Mouse (Mus musculus) brain, embryonic 14.5 days (tissue): ENCODE results near the gene Dock9. TPM values are rescaled to one million over a fixed set of nuclear protein-coding genes. Genes with fewer than 3 reads are reported as not detected.
"Not testable (repeated sequence)": the region's sequence is repeated elsewhere in the genome, so short reads cannot be mapped to it uniquely, and the experiment has no call there.

Experiments used
- DNase-seq: peaks from one replicate; pipeline ENCODE4 v3.0.0-alpha.2; 2011; ENCODE audit warnings: low read depth
- CTCF ChIP-seq: fragments of 200-500 bp; IDR thresholded peaks from 2 replicates; pipeline ENCODE4 v1.5.1; 2012; ENCODE audit warnings: inconsistent platforms, mild to moderate bottlenecking, moderate library complexity, borderline replicate concordance; ENCODE audit not compliant: insufficient read depth, insufficient read length; ENCODE audit errors: extremely low read depth
- POLR2A ChIP-seq: fragments of 200-500 bp; IDR thresholded peaks from 2 replicates; pipeline ENCODE4 v1.6.1; 2012; ENCODE audit warnings: mild to moderate bottlenecking, inconsistent platforms, borderline replicate concordance; ENCODE audit not compliant: poor library complexity, insufficient read depth, insufficient read length, severe bottlenecking; ENCODE audit errors: extremely low read depth
- polyA plus RNA-seq: library from polyadenylated mRNA; depleted of rRNA; stranded (reverse); fragments of >200 nt; gene quantifications from 2 replicates; pipeline ENCODE4 v1.2.3, GENCODE M21; 2012

Gene Dock9
- polyA plus RNA-seq, 1 experiment = 30.3 TPM

DNA sequence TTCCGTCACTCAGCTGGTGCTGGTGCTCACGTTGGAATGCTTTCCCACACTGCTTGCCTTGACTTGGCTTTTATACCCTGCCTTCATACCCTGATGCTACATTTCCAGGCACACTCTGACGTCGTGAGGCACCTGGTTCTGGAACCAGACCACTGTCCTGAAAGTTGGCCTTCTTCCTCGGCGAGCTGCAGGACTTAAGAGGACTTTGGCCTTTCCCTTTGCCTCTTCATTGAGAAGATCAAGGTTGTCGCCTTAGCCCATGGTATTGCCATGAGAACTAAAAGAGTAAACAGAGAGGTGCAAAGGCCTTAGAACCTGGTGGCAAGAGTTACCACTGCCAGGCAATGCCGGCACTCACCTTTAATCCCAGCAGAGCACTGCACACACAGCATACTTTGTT is 73.1 kb downstream of the Dock9 start:
- TF ChIP-seq CTCF (no peak), POLR2A (no peak)
- DNase-seq = no peak

DNA sequence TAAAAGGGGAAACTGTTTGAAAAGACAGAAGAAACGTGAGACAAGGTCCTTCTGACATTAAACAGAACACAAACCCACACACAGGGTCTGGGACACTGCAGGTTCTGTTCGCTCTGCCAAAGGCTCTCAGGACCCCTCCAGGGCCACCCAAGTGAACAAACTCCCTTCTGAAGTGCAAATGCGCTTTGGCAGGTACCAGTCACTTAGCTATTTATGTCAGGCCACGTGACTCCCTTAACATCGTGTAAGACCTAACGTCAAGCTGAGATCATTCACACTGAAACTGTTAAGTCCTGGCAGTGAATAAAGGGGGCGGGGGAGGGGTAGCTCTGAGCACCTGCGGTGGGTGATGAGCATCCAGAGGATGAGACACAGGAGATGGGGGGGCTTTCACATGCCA is 74.9 kb downstream of the Dock9 start:
- TF ChIP-seq POLR2A (no peak), CTCF (no peak)
- peak; percentile 49 for DNase-seq

DNA sequence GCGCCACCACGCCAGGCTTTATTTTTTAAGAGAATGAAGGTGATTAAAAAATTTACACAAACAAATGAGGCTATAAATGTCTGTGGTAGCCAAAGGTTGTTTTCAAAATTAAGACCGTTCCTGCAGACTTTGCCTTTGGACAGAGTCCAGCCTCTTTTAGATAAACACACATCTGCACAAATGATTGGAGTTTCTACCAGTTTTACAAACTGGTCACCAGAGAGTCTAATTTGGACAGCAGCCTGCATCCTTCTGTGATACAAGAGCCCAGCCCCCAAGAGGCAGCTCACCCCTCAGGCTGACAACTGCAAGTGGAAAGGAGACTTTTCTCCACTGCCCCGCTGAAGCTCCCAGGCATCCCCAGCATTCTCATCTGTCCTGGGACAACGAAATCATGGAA is 76.2 kb downstream of the Dock9 start:
- TF ChIP-seq POLR2A = no peak
- no peak for TF ChIP-seq CTCF
- no peak for DNase-seq

DNA sequence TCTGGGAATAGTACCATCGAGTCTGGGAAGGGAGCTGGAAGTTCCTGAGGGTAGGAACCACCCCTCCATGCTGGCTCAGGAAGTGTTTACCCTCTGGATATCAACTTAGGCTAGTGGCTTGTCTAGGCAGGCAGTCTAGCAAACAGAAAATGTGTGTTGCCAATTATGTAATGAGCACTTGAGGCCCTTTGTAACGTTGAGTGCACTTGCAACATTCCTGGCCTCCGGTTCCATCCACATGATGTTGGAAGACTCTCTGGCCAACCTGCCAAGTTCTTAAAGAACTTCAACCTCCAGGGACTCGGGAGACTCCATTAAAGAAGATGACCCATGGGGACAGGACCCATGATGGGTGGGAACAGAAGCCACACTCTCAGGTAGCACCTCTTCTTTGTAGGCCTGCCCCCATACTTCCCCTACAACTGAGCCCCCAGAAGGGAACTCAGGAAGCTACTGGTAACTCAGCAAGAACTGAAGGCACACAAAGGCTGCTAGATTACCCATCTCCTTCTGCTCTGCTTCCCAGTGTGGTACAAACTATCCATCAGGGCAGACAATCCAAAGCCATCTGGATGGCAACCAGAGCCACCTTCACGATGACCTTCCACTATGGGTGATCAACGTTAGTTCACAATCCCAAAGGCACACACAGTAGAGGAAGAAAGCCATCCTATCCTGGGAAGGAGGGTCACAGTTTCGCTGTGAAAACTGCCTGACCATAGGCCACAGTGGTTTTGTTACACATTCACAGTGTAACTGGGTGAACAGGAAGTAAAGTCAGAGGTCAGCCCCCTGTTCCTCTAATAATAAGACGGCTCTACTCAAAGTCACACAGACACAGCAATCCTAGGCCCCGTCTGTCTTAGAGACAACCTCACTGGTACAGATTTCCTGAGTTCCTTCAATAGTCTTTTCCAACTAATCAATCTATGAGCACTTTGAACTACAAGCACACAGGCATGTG is 77.7 kb downstream of the Dock9 start:
- TF ChIP-seq CTCF = no peak
- no peak for TF ChIP-seq POLR2A
- DNase-seq = no peak

DNA sequence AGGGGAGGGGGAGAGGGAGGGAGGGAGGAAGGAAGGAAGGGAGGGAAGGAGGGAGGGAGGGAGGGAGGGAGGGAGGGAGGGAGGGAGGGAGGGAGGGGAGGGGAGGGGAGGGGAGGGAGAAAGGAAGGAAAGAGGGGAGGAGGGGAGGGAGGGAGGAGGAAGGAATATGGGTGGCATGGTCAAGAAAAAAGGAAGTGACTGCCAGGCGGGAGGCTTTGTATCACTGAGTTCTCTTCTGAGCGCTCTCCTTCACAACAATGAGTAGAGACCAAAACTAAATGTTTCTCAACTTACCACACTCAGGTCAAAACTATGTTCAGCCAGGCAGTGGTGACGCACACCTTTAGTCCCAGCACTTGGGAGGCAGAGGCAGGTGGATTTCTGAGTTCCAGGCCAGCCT is 82.8 kb downstream of the Dock9 start:
- DNase-seq = not testable (repeated sequence)

DNA sequence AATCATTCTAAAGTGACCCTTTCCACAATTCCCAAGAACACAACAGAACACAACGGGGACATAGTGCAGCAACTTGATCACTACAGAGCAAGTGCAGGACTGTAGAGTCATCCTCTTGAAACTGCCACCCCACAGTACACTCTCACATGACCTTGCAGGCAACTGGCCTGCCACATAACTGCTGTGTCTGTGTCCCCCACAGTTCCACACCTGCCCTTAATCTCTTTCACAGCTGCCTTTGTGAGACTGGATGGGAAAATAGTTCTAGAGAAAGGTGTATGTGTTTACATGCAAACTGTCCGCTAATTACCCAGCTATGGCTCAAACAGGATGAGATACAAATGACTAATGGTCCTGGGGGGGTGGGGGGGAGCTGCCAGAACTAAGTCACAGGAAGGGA is 83.4 kb downstream of the Dock9 start:
- TF ChIP-seq POLR2A (no peak), CTCF (no peak)
- no peak for DNase-seq

DNA sequence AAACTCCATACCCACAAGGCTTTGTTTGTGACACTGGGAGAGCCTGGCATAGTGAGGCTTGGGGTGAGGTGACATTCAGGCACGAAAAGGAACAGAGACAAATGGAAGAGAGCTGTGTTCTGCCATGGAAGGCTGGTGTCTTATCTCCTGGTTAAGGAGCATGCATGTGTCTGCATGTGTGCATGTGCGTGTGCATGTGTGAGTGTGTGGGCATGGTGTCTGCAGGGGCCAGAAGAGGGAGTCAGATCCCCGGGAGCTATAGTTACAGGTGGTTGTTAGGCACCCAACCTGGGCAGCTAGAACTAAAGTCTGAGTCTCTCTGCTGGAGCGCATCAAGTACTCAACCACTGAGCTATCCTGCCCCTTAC is 83.8 kb downstream of the Dock9 start:
- DNase-seq = no peak
- TF ChIP-seq POLR2A (no peak), CTCF (no peak)

DNA sequence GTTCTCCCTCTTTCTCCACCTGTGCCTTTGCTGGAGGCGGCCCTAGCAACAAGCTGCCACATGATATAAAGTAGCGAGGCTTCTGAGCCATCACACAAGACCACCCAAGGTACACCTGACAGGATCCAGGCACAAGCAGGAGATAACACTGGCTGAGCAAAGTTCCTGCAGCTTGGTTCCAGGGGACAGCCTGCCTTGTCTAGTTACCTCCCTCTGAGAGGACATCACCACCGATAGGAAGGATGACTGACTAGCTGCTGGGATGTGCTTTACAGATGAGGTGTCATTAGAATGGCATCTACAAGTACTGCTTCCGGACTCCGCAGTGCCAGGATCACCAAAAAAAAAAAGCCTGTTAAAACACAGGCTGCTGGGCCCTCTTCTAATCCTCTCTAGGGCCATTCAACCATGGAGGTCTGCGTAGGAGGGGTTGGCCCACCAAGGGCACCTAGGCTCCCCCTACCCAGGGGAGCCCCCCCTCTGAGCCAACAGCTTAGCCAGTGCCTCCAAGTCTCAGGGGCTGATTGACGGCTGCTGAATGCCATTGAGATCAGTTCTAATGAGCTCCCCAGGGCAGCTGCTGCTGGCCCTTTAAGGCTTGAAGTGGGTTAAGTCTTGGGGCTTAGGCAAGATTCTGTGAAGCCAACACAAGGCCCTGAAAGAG is 84.3 kb downstream of the Dock9 start:
- TF ChIP-seq CTCF = no peak
- no peak for TF ChIP-seq POLR2A
- peak; percentile 89 for DNase-seq

DNA sequence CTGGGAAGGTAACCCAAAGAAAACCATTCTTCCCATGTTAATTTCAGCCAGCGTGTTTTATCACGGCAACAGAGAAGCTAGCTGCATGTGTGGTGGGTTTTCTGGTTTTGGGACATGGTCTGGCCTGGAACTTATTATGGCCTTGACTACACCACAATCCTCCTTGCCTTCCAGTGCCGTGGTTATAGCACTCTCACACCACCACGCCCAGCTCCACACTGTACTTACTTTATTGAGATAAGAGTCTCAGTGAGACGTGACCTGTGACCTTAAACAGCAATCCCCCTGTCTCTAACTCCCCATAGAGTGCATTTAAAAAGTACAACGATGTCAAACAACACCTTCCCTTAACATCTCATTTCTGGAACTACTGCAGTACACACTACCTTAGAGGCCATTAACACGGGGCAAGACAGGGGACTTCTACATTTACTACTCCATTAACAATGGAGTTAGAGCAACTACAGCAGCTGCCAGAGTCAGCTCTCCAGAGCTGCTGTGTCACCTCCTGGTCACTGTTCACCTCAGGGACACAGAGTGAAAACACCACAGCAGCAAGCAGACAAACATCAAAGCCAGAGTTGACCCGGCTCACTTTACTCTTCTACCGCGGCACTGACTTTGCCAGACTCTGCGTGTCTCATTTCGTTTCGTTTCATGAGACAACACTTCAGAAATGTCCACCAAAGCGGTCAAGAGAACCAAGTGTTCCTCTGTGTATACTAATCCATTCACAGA is 86.4 kb downstream of the Dock9 start:
- DNase-seq = no peak
- TF ChIP-seq CTCF (no peak), POLR2A (no peak)

DNA sequence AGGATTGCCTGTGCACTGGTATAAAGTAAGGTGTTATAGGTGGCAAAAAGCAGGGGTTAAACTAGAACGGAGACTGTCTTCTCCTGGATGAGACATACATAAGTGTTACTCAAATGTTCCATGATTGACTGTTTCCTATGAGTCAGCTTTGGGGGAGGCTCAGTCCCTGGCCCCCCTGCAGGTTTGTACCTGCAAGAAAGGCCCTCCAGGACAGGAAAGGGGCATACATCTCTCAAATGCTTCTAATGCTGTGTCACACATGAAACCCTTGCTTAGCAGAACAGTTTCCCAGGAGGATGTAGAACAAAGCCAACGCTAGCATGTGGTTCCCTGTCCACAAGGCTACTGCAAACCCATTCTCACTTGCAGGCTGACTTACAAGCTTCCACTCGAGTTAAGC is 87.5 kb downstream of the Dock9 start:
- DNase-seq = no peak
- TF ChIP-seq CTCF (no peak), POLR2A (no peak)

DNA sequence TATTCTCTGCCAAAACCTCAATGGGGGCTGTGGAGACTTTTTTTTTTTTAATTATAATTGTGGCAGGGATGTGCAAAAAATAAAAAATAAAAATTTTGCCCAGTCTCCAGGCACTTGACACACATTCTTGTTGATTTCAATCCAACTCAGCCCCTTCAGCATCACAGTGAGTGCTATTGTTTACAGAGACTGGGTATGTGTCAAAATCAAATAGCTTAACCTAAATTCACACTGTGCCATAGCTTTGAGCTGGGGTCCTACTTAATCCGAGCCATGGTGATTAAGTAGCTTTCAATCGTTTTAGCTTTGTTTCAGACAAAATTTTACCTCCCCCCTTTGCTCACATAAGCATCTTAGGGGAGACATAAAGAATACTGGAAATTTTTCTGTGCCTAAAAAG is 89.4 kb downstream of the Dock9 start:
- DNase-seq = peak; percentile 73
- TF ChIP-seq POLR2A (no peak), CTCF (no peak)
